Mouse (Mus musculus): ENCODE data around the gene Asic2. TPM values are rescaled to one million over a fixed set of nuclear protein-coding genes. Genes with fewer than 3 reads are reported as not detected.
A peak's percentile ranks its signal among the peaks of the same experiment; 100 is the strongest.

The Asic2 gene
- polyA plus RNA-seq, 1 experiment from 2014 or later = 8.7 TPM

- no peaks in the 10 kb centered on the region for H3K27me3 ChIP-seq (ENCODE audit: control insufficient read depth, insufficient read depth, low read length)
- ATAC-seq (ENCODE audit: low FRiP score, low TSS enrichment) (no peak), DNase-seq (peak; percentile 72)
- no peaks in the 10 kb centered on the region for H3K36me3 ChIP-seq (ENCODE audit: control insufficient read depth, insufficient read depth, low read length)
- 53% methylated on average over 5 of the region's 5 CpGs for WGBS
- no peak overlapping the region for H3K27ac ChIP-seq (replicated peaks; ENCODE audit: low read depth, low read length)
- no peak overlapping the region for H3K9ac ChIP-seq (replicated peaks; ENCODE audit: low read length)
- H3K4me1 ChIP-seq (ENCODE audit: control insufficient read depth, insufficient read depth, low read length) = 0 out of 2 replicates have a peak, but pooled peaks cover 4% of the 10 kb centered on the region
- H3K4me2 ChIP-seq (ENCODE audit: low read length) = no peak overlapping the region
- no peak overlapping the region for H3K4me3 ChIP-seq (replicated peaks; ENCODE audit: low read depth, low read length)
- no peaks in the 10 kb centered on the region for H3K9me3 ChIP-seq (ENCODE audit: control insufficient read depth, low read length)
Observed at GRCm38 (mm10) chr11:81845010-81845685, 123.1 kb downstream of the Asic2 start.

- no peak overlapping the region for H3K9ac ChIP-seq (replicated peaks; ENCODE audit: low read length)
- H3K9me3 ChIP-seq (ENCODE audit: control insufficient read depth, low read length) = no peaks in the 10 kb centered on the region
- H3K4me2 ChIP-seq (ENCODE audit: low read length) = no peak overlapping the region
- DNase-seq (peak; percentile 12), ATAC-seq (ENCODE audit: low FRiP score, low TSS enrichment) (no peak)
- no peaks in the 10 kb centered on the region for H3K36me3 ChIP-seq (ENCODE audit: control insufficient read depth, insufficient read depth, low read length)
- H3K27ac ChIP-seq (replicated peaks; ENCODE audit: low read depth, low read length) = no peak overlapping the region
- H3K4me3 ChIP-seq (replicated peaks; ENCODE audit: low read depth, low read length) = no peak overlapping the region
- H3K27me3 ChIP-seq (ENCODE audit: control insufficient read depth, insufficient read depth, low read length) = no peaks in the 10 kb centered on the region
- 0 out of 2 replicates have a peak, but pooled peaks cover 4% of the 10 kb centered on the region for H3K4me1 ChIP-seq (ENCODE audit: control insufficient read depth, insufficient read depth, low read length)
- WGBS = 58% methylated on average over 2 of the region's 2 CpGs
Observed at GRCm38 (mm10) chr11:81841001-81841400, 127.3 kb downstream of the Asic2 start.

DNA sequence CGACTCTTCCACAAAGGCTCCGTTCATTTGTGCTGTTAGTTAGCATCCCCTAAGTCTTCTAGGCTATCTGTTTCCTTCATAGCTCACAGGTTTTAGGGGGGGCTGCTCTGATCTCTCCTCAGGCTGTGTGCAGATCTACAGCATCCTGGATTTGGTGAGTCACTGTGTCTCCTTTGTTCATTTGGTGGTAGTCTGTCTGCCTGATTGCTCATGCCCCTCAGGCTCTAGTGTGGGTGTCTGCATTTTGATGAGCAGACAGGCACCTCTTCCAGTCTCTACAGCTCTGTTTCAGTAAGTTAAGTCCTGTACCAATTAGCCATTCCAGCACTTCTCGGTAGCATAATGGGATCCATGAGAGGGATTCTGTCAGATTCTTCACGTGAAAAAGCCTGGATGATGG is 129.8 kb downstream of the Asic2 start:
- no peak overlapping the region for H3K4me3 ChIP-seq (replicated peaks; ENCODE audit: low read depth, low read length)
- peak; percentile 61 for DNase-seq
- 0 out of 2 replicates have a peak, but pooled peaks have one; percentile 14 for ATAC-seq (ENCODE audit: low FRiP score, low TSS enrichment)
- no peak overlapping the region for H3K4me2 ChIP-seq (ENCODE audit: low read length)
- H3K9ac ChIP-seq (replicated peaks; ENCODE audit: low read length) = no peak overlapping the region
- no peaks in the 10 kb centered on the region for H3K36me3 ChIP-seq (ENCODE audit: control insufficient read depth, insufficient read depth, low read length)
- WGBS = 43% methylated on average over 4 of the region's 4 CpGs
- H3K9me3 ChIP-seq (ENCODE audit: control insufficient read depth, low read length) = no peaks in the 10 kb centered on the region
- no peak overlapping the region for H3K27ac ChIP-seq (replicated peaks; ENCODE audit: low read depth, low read length)
- H3K4me1 ChIP-seq (ENCODE audit: control insufficient read depth, insufficient read depth, low read length) = no peaks in the 10 kb centered on the region
- H3K27me3 ChIP-seq (ENCODE audit: control insufficient read depth, insufficient read depth, low read length) = no peaks in the 10 kb centered on the region

GRCm38 (mm10) chr11:81832381-81832780 is 135.9 kb downstream of the Asic2 start:
- H3K27me3 ChIP-seq (ENCODE audit: control insufficient read depth, insufficient read depth, low read length) = no peaks in the 10 kb centered on the region
- no peaks in the 10 kb centered on the region for H3K36me3 ChIP-seq (ENCODE audit: control insufficient read depth, insufficient read depth, low read length)
- 27% methylated on average over 1 of the region's 1 CpGs for WGBS
- no peaks in the 10 kb centered on the region for H3K4me1 ChIP-seq (ENCODE audit: control insufficient read depth, insufficient read depth, low read length)
- no peaks in the 10 kb centered on the region for H3K9me3 ChIP-seq (ENCODE audit: control insufficient read depth, low read length)
- H3K9ac ChIP-seq (replicated peaks; ENCODE audit: low read length) = no peak overlapping the region
- H3K4me3 ChIP-seq (replicated peaks; ENCODE audit: low read depth, low read length) = no peak overlapping the region
- no peak for ATAC-seq (ENCODE audit: low FRiP score, low TSS enrichment)
- H3K4me2 ChIP-seq (ENCODE audit: low read length) = no peak overlapping the region
- no peak for DNase-seq
- H3K27ac ChIP-seq (replicated peaks; ENCODE audit: low read depth, low read length) = no peak overlapping the region

DNA sequence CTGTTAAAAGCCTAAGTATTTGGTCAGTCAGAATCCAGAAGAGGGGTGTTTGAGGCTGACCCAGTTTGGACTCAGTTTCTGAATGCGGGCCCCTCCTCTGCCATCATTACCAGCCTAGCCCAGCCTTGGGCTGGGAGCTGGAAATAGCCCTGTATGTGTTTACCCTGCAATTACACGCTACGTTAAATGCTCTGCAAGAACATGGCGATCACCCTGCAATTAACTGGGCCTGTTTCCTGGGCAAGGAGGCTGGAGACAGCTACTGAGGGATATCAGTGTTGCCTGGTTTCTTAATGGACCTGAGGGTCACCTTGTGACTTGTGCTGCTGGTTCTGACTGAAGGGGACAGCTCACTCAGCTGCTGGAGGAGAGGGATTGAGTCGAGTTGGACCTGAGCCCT is 151.7 kb downstream of the Asic2 start:
- no peak for ATAC-seq (ENCODE audit: low FRiP score, low TSS enrichment)
- WGBS = 71% methylated on average over 5 of the region's 5 CpGs
- no peak for DNase-seq

GRCm38 (mm10) chr11:81814816-81815215 is 153.4 kb downstream of the Asic2 start:
- no peaks in the 10 kb centered on the region for H3K27me3 ChIP-seq (ENCODE audit: control insufficient read depth, insufficient read depth, low read length)
- ATAC-seq (ENCODE audit: low FRiP score, low TSS enrichment) (no peak), DNase-seq (no peak)

More for the DNA sequence above, 151.7 kb downstream of the Asic2 start:
- no peak overlapping the region for H3K4me2 ChIP-seq (ENCODE audit: low read length)
- H3K9me3 ChIP-seq (ENCODE audit: control insufficient read depth, low read length) = no peaks in the 10 kb centered on the region
- H3K27ac ChIP-seq (replicated peaks; ENCODE audit: low read depth, low read length) = no peak overlapping the region
- H3K4me3 ChIP-seq (replicated peaks; ENCODE audit: low read depth, low read length) = no peak overlapping the region
- H3K9ac ChIP-seq (replicated peaks; ENCODE audit: low read length) = no peak overlapping the region
- H3K4me1 ChIP-seq (ENCODE audit: control insufficient read depth, insufficient read depth, low read length) = no peaks in the 10 kb centered on the region
- no peaks in the 10 kb centered on the region for H3K36me3 ChIP-seq (ENCODE audit: control insufficient read depth, insufficient read depth, low read length)
- no peaks in the 10 kb centered on the region for H3K27me3 ChIP-seq (ENCODE audit: control insufficient read depth, insufficient read depth, low read length)

DNA sequence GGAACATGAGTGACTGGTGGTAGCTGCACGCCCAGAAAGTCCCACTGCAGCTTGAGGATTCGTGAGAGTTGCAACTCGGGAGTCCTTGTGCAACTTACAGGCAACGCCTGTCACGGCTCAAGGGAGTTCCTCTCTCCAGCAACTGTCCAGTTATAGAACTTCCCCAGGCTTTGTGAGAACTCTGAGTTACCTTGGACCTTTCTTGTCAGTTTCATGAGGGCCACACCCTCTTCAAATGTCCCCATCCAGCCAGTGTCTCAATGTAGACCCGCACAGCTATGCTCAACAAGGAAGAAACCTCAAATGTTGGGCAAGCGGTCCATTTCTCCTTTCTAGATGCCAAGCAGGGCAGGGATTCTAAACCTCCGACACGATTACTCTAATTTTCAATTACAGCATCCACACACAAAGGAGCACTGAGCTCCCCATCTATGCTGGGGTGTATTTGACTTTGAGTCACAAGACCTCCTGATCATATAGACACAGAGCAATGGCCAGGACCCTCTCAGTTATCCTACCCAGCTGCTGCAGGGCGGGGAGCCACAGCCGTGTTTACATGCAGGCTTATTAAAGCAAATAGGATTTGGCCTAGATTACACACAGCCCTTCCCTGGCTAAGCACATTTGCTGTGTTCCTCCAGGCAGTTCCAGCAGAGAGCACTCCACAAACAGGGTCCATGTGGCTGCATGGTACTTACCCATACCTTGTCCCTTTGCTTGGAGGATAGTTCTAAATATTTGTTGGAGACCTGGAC is 161.2 kb downstream of the Asic2 start:
- Histone ChIP-seq H3K4me3 (replicated peaks; ENCODE audit: low read depth, low read length) (no peak overlapping the region), H3K36me3 (ENCODE audit: control insufficient read depth, insufficient read depth, low read length) (no peaks in the 10 kb centered on the region), H3K9ac (replicated peaks; ENCODE audit: low read length) (no peak overlapping the region), H3K4me1 (ENCODE audit: control insufficient read depth, insufficient read depth, low read length) (no peaks in the 10 kb centered on the region), H3K27ac (replicated peaks; ENCODE audit: low read depth, low read length) (no peak overlapping the region), H3K27me3 (ENCODE audit: control insufficient read depth, insufficient read depth, low read length) (no peaks in the 10 kb centered on the region), H3K9me3 (ENCODE audit: control insufficient read depth, low read length) (no peaks in the 10 kb centered on the region), H3K4me2 (ENCODE audit: low read length) (no peak overlapping the region)
- 81% methylated on average over 11 of the region's 11 CpGs for WGBS
- DNase-seq (peak; percentile 40), ATAC-seq (ENCODE audit: low FRiP score, low TSS enrichment) (no peak)

More at GRCm38 (mm10) chr11:81814816-81815215, 153.4 kb downstream of the Asic2 start:
- H3K9me3 ChIP-seq (ENCODE audit: control insufficient read depth, low read length) = no peaks in the 10 kb centered on the region
- no peak overlapping the region for H3K4me3 ChIP-seq (replicated peaks; ENCODE audit: low read depth, low read length)
- H3K4me1 ChIP-seq (ENCODE audit: control insufficient read depth, insufficient read depth, low read length) = no peaks in the 10 kb centered on the region
- no peak overlapping the region for H3K9ac ChIP-seq (replicated peaks; ENCODE audit: low read length)
- H3K27ac ChIP-seq (replicated peaks; ENCODE audit: low read depth, low read length) = no peak overlapping the region
- H3K4me2 ChIP-seq (ENCODE audit: low read length) = no peak overlapping the region
- WGBS = 97% methylated on average over 1 of the region's 1 CpGs
- no peaks in the 10 kb centered on the region for H3K36me3 ChIP-seq (ENCODE audit: control insufficient read depth, insufficient read depth, low read length)

DNA sequence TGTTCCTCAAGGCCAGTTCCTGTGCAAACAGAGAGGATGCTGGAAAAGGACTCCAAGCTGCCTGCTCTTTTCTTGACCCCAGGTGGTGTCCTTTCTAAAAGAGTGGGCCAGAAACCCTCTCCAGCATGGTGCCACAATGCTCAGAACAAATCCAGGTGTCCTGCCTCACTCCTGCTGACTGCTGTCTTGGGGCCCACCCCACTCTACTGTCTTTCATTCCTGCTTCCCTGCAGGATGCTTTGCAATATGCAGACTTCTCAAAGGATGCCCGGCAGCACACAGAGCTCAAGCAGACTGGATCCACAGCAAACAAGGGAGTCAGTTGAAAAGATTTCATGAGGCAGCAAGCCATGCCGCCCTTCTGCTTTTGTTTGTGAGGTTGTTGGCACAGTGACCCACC is 164.7 kb downstream of the Asic2 start:
- no peaks in the 10 kb centered on the region for H3K36me3 ChIP-seq (ENCODE audit: control insufficient read depth, insufficient read depth, low read length)
- H3K27me3 ChIP-seq (ENCODE audit: control insufficient read depth, insufficient read depth, low read length) = no peaks in the 10 kb centered on the region
- no peak overlapping the region for H3K4me3 ChIP-seq (replicated peaks; ENCODE audit: low read depth, low read length)
- H3K9me3 ChIP-seq (ENCODE audit: control insufficient read depth, low read length) = no peaks in the 10 kb centered on the region
- H3K9ac ChIP-seq (replicated peaks; ENCODE audit: low read length) = no peak overlapping the region
- no peak overlapping the region for H3K27ac ChIP-seq (replicated peaks; ENCODE audit: low read depth, low read length)
- WGBS = 9% methylated on average over 2 of the region's 2 CpGs
- no peaks in the 10 kb centered on the region for H3K4me1 ChIP-seq (ENCODE audit: control insufficient read depth, insufficient read depth, low read length)
- DNase-seq = no peak
- no peak overlapping the region for H3K4me2 ChIP-seq (ENCODE audit: low read length)
- no peak for ATAC-seq (ENCODE audit: low FRiP score, low TSS enrichment)

DNA sequence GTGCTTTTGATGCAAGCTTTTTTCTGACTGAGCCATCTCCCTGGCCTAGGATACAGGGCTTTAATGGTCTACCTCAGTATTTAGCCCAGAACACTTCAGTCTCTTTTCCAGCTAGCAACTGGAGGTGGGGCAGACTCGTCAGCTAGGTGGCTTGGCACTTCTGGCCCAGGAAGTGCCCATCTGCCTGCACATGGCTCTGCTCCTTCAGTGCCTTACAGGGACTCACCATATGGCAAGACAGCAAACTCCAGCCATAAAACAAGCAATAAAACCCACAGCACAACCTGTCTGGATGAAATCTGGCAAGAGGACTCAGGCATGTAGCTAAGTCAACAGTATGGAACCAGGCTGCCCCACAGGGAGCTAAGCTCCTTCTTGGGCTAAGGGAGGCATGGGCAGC is 165.6 kb downstream of the Asic2 start:
- Histone ChIP-seq H3K27ac (replicated peaks; ENCODE audit: low read depth, low read length) (no peak overlapping the region), H3K9me3 (ENCODE audit: control insufficient read depth, low read length) (no peaks in the 10 kb centered on the region), H3K4me3 (replicated peaks; ENCODE audit: low read depth, low read length) (no peak overlapping the region), H3K4me2 (ENCODE audit: low read length) (no peak overlapping the region), H3K27me3 (ENCODE audit: control insufficient read depth, insufficient read depth, low read length) (no peaks in the 10 kb centered on the region), H3K4me1 (ENCODE audit: control insufficient read depth, insufficient read depth, low read length) (no peaks in the 10 kb centered on the region), H3K36me3 (ENCODE audit: control insufficient read depth, insufficient read depth, low read length) (no peaks in the 10 kb centered on the region), H3K9ac (replicated peaks; ENCODE audit: low read length) (no peak overlapping the region)
- no peak for DNase-seq
- 72% methylated on average over 1 of the region's 1 CpGs for WGBS
- no peak for ATAC-seq (ENCODE audit: low FRiP score, low TSS enrichment)
